Mouse (Mus musculus): ENCODE measurements around the gene Fam155a. TPM values are rescaled to one million over a fixed set of nuclear protein-coding genes. Genes with fewer than 3 reads are reported as not detected.
A peak's percentile ranks its signal among the peaks of the same experiment; 100 is the strongest.

The Fam155a gene
- polyA plus RNA-seq, 1 experiment from 2014 or later, result 33.4 TPM

GRCm38 (mm10) chr8:9335285-9335932, 435.6 kb downstream of the Fam155a start:
- ATAC-seq (ENCODE audit: low read depth), result peak; percentile 63
- peak overlapping the region; percentile 39; the same call in 1 of the 2 replicates for H3K27ac ChIP-seq (ENCODE audit: low read depth, low read length)
- peaks cover 10% of the 10 kb centered on the region for H3K4me1 ChIP-seq (ENCODE audit: control insufficient read depth, insufficient read depth, low read length)
- no peak overlapping the region for H3K4me2 ChIP-seq (ENCODE audit: low read depth, low read length)
- no peaks in the 10 kb centered on the region for H3K9me3 ChIP-seq (ENCODE audit: control insufficient read depth, low read length)
- H3K36me3 ChIP-seq (ENCODE audit: control insufficient read depth, insufficient read depth, low read length), result no peaks in the 10 kb centered on the region
- H3K27me3 ChIP-seq (ENCODE audit: control insufficient read depth, insufficient read depth, low read length), result no peaks in the 10 kb centered on the region
- H3K9ac ChIP-seq (replicated peaks; ENCODE audit: low read depth, low read length), result no peak overlapping the region
- 46% methylated on average over 10 of the region's 10 CpGs for WGBS
- no peak overlapping the region for H3K4me3 ChIP-seq (ENCODE audit: low read depth, low read length)

DNA sequence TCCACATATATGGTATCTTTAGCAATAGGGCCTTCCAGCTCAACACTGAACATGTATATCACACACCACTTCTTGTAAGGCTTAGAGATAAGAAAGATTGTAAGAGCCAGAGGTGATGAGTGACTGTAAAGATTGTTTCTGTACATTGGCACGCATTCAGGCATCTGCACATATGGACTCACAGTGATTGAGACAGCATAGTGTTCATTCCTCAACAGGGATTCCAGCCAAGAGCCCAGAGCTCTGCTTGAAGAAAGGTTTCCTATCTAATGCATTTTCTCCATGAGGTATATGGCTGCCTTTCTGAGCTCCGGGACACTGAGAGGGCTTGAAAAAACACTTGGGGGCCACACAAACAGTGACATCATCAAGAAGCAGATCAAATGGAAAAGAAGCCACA, 438.2 kb downstream of the Fam155a start:
- H3K9me3 ChIP-seq (ENCODE audit: control insufficient read depth, low read length), result no peaks in the 10 kb centered on the region
- H3K27me3 ChIP-seq (ENCODE audit: control insufficient read depth, insufficient read depth, low read length), result no peaks in the 10 kb centered on the region
- peaks cover 10% of the 10 kb centered on the region for H3K4me1 ChIP-seq (ENCODE audit: control insufficient read depth, insufficient read depth, low read length)
- no peak overlapping the region for H3K4me2 ChIP-seq (ENCODE audit: low read depth, low read length)
- no peak overlapping the region for H3K4me3 ChIP-seq (ENCODE audit: low read depth, low read length)
- ATAC-seq (ENCODE audit: low read depth), result no peak
- H3K9ac ChIP-seq (replicated peaks; ENCODE audit: low read depth, low read length), result no peak overlapping the region
- WGBS, result 96% methylated on average over 2 of the region's 2 CpGs
- H3K27ac ChIP-seq (ENCODE audit: low read depth, low read length), result no peak overlapping the region
- H3K36me3 ChIP-seq (ENCODE audit: control insufficient read depth, insufficient read depth, low read length), result no peaks in the 10 kb centered on the region

- Histone ChIP-seq H3K9ac (replicated peaks; ENCODE audit: low read depth, low read length) (no peak overlapping the region), H3K4me1 (ENCODE audit: control insufficient read depth, insufficient read depth, low read length) (no peaks in the 10 kb centered on the region), H3K36me3 (ENCODE audit: control insufficient read depth, insufficient read depth, low read length) (no peaks in the 10 kb centered on the region), H3K27me3 (ENCODE audit: control insufficient read depth, insufficient read depth, low read length) (no peaks in the 10 kb centered on the region), H3K27ac (ENCODE audit: low read depth, low read length) (no peak overlapping the region), H3K4me3 (ENCODE audit: low read depth, low read length) (no peak overlapping the region), H3K9me3 (ENCODE audit: control insufficient read depth, low read length) (no peaks in the 10 kb centered on the region), H3K4me2 (ENCODE audit: low read depth, low read length) (no peak overlapping the region)
- 19% methylated on average over 8 of the region's 8 CpGs for whole genome bisulfite sequencing
- ATAC-seq (ENCODE audit: low read depth), result no peak
Measured at GRCm38 (mm10) chr8:9309456-9309855, 461.5 kb downstream of the Fam155a start.

DNA sequence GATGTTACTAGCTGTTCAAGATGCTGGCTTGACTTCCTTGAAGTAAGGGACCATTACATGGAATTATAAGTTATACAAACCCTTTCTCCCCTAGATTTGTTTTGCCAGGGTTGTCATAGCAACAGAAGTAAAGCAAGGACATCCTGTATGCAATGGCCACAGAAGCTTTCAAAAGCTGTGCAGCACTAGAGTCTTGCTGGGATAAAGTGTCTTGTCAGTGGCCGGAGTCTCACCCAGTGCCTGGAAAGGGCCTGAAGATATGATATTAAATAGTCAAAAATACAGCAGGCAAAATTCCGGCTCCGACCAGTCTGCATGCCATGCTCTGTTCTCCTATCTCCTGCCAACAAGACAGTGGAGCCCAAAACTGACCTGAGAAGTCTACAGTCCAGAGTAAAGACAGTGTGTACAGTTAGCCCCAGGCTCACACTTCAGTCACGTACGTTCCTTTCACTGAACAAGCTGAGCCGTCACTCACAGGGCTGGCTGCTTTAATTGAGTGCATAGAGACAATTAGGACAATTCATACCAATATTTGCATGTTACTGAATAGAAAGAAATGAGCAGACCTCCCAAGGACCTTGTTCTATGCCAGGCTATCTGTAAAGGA, 467.3 kb downstream of the Fam155a start:
- Histone ChIP-seq H3K4me2 (ENCODE audit: low read depth, low read length) (no peak overlapping the region), H3K9ac (replicated peaks; ENCODE audit: low read depth, low read length) (no peak overlapping the region), H3K27ac (ENCODE audit: low read depth, low read length) (no peak overlapping the region), H3K9me3 (ENCODE audit: control insufficient read depth, low read length) (no peaks in the 10 kb centered on the region), H3K36me3 (ENCODE audit: control insufficient read depth, insufficient read depth, low read length) (no peaks in the 10 kb centered on the region), H3K4me1 (ENCODE audit: control insufficient read depth, insufficient read depth, low read length) (no peaks in the 10 kb centered on the region), H3K4me3 (ENCODE audit: low read depth, low read length) (no peak overlapping the region), H3K27me3 (ENCODE audit: control insufficient read depth, insufficient read depth, low read length) (no peaks in the 10 kb centered on the region)
- ATAC-seq (ENCODE audit: low read depth), result no peak
- 64% methylated on average over 6 of the region's 6 CpGs for WGBS

DNA sequence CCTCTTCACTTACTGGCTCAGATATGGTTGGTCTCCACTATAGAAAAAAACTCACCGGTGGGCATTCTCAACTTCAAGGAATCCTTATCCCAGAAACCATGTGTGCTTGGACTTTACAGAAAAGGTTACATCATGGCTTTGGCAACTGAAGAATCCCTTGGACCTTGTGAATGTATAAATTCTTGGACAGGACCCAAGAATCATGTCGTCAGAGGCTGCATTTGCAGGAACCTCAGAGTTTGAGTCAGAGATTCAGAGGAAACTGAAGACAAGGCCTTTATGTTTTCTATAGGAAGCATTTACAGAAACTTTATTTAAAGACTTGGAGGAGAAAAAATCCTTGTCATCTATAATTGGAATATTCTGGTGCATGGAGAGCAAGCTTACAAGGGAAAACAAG, 475.9 kb downstream of the Fam155a start:
- Histone ChIP-seq H3K9ac (replicated peaks; ENCODE audit: low read depth, low read length) (no peak overlapping the region), H3K27me3 (ENCODE audit: control insufficient read depth, insufficient read depth, low read length) (no peaks in the 10 kb centered on the region), H3K4me2 (ENCODE audit: low read depth, low read length) (no peak overlapping the region), H3K27ac (ENCODE audit: low read depth, low read length) (no peak overlapping the region), H3K4me3 (ENCODE audit: low read depth, low read length) (no peak overlapping the region), H3K36me3 (ENCODE audit: control insufficient read depth, insufficient read depth, low read length) (no peaks in the 10 kb centered on the region), H3K9me3 (ENCODE audit: control insufficient read depth, low read length) (no peaks in the 10 kb centered on the region), H3K4me1 (ENCODE audit: control insufficient read depth, insufficient read depth, low read length) (no peaks in the 10 kb centered on the region)
- WGBS, result 89% methylated on average over 2 of the region's 2 CpGs
- no peak for ATAC-seq (ENCODE audit: low read depth)

DNA sequence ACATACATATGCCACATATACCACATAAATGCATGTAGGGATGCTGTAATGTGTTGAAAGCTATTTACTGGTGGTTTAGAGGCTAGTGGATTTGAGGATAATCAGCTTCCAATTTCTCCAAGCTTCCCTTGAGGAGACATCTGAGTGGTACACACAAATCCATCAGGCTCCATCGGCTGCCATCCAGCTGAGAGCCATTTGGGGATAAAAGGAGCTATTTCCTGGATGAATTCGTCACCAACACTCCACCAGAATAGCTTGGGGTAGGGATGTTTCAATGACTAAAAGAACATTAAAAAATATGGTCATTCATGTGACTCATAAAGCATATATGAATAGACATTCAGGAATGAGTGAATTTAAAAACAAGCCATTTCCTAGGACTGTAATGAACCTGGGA, 478.4 kb downstream of the Fam155a start:
- H3K9me3 ChIP-seq (ENCODE audit: control insufficient read depth, low read length), result no peaks in the 10 kb centered on the region
- 54% methylated on average over 2 of the region's 2 CpGs for WGBS
- no peaks in the 10 kb centered on the region for H3K27me3 ChIP-seq (ENCODE audit: control insufficient read depth, insufficient read depth, low read length)
- no peaks in the 10 kb centered on the region for H3K36me3 ChIP-seq (ENCODE audit: control insufficient read depth, insufficient read depth, low read length)
- H3K27ac ChIP-seq (ENCODE audit: low read depth, low read length), result no peak overlapping the region
- H3K9ac ChIP-seq (replicated peaks; ENCODE audit: low read depth, low read length), result no peak overlapping the region
- no peak overlapping the region for H3K4me3 ChIP-seq (ENCODE audit: low read depth, low read length)
- no peak overlapping the region for H3K4me2 ChIP-seq (ENCODE audit: low read depth, low read length)
- no peaks in the 10 kb centered on the region for H3K4me1 ChIP-seq (ENCODE audit: control insufficient read depth, insufficient read depth, low read length)
- ATAC-seq (ENCODE audit: low read depth), result no peak

DNA sequence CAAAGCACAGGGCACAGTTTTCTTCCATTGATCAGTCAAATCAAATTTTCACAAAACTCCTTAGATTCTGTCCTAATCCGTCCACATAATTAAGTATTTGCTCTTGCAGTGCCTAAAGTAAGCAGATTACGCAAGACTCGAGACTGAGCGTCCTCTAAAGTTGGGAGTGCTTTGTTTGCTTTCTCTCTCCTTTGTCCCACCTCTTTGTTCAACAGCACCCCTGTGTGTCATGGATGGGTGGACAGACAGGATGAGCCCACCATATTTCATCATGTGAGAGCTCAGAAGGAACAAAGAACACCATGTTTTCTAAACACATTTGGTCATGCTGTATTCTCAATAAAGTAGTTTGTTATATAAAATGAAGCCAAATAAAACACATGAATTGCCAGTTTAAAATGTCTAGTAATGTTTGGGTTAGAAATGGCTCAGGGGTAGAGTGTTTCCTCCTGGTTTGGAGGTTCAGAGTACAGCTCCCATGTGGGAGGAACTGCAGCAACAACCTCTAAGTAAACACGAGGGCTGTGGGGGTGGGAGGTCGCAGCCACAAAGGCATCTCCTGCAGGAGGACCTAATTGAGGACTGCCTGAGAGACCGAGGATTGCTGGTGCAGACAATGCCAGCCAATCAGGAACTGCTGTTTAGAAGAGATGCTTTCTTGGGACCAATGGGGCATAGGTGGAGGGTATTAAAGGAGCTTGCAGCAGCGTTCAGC, 482.8 kb downstream of the Fam155a start:
- H3K36me3 ChIP-seq (ENCODE audit: control insufficient read depth, insufficient read depth, low read length), result no peaks in the 10 kb centered on the region
- no peak overlapping the region for H3K4me2 ChIP-seq (ENCODE audit: low read depth, low read length)
- H3K9ac ChIP-seq (replicated peaks; ENCODE audit: low read depth, low read length), result no peak overlapping the region
- WGBS, result 19% methylated on average over 8 of the region's 8 CpGs
- no peaks in the 10 kb centered on the region for H3K27me3 ChIP-seq (ENCODE audit: control insufficient read depth, insufficient read depth, low read length)
- no peaks in the 10 kb centered on the region for H3K9me3 ChIP-seq (ENCODE audit: control insufficient read depth, low read length)
- no peak for ATAC-seq (ENCODE audit: low read depth)
- no peak overlapping the region for H3K4me3 ChIP-seq (ENCODE audit: low read depth, low read length)
- no peak overlapping the region for H3K27ac ChIP-seq (ENCODE audit: low read depth, low read length)
- H3K4me1 ChIP-seq (ENCODE audit: control insufficient read depth, insufficient read depth, low read length), result no peaks in the 10 kb centered on the region

- ATAC-seq (ENCODE audit: low read depth), result no peak
- 68% methylated on average over 8 of the region's 8 CpGs for whole genome bisulfite sequencing
- H3K4me3 ChIP-seq (ENCODE audit: low read depth, low read length), result no peak overlapping the region
- no peaks in the 10 kb centered on the region for H3K9me3 ChIP-seq (ENCODE audit: control insufficient read depth, low read length)
- H3K4me2 ChIP-seq (ENCODE audit: low read depth, low read length), result no peak overlapping the region
- no peaks in the 10 kb centered on the region for H3K27me3 ChIP-seq (ENCODE audit: control insufficient read depth, insufficient read depth, low read length)
- H3K27ac ChIP-seq (ENCODE audit: low read depth, low read length), result no peak overlapping the region
- H3K9ac ChIP-seq (replicated peaks; ENCODE audit: low read depth, low read length), result no peak overlapping the region
- no peaks in the 10 kb centered on the region for H3K4me1 ChIP-seq (ENCODE audit: control insufficient read depth, insufficient read depth, low read length)
- no peaks in the 10 kb centered on the region for H3K36me3 ChIP-seq (ENCODE audit: control insufficient read depth, insufficient read depth, low read length)
Measured at GRCm38 (mm10) chr8:9274117-9274516, 496.8 kb downstream of the Fam155a start.

GRCm38 (mm10) chr8:9264378-9264777, 506.6 kb downstream of the Fam155a start:
- Histone ChIP-seq H3K27ac (ENCODE audit: low read depth, low read length) (no peak overlapping the region), H3K4me1 (ENCODE audit: control insufficient read depth, insufficient read depth, low read length) (no peaks in the 10 kb centered on the region), H3K9me3 (ENCODE audit: control insufficient read depth, low read length) (no peaks in the 10 kb centered on the region), H3K4me3 (ENCODE audit: low read depth, low read length) (no peak overlapping the region), H3K4me2 (ENCODE audit: low read depth, low read length) (no peak overlapping the region), H3K36me3 (ENCODE audit: control insufficient read depth, insufficient read depth, low read length) (no peaks in the 10 kb centered on the region), H3K27me3 (ENCODE audit: control insufficient read depth, insufficient read depth, low read length) (no peaks in the 10 kb centered on the region), H3K9ac (replicated peaks; ENCODE audit: low read depth, low read length) (no peak overlapping the region)
- 85% methylated on average over 8 of the region's 8 CpGs for WGBS
- no peak for ATAC-seq (ENCODE audit: low read depth)

Data from neural tube, embryonic 14.5 days (tissue).